Mouse (Mus musculus): ENCODE measurements around the gene Rps24. TPM values are rescaled to one million over a fixed set of nuclear protein-coding genes. Genes with fewer than 3 reads are reported as not detected.

Gene Rps24
- polyA plus RNA-seq, 1 experiment from 2014 or later: 705 TPM

DNA sequence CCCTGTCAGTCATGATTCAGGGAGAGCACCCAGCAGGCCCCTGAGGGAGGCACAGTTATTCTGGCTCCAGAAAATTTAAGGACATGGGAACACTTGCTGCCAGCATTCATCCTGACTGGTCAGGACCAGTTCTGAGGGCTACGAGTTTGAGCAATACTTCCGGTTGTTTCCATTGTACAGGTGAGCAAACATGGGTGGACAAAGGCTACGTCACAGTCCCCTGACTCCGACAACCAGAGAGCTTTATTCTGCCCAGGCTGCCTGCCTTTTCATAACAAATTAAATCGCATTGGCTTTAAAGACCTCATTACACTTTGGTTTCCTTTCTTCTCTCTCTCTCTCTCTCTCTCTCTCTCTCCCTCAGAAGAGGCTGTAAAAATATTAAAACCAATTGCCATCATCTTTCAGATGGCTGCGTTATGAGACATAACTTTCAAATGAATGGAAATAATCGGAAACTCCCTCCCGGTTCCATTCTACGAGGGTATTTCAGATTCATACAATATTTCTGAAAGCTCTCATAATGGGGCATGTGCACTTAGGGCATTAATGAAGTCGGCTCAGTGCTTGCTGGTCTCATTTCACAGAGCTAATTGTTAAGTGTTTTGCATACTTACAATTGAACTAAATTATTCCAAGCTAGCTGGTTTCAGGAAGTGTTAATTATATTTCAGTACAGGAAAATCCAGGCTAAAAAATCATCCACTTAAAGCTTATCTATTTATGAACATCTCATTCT lies 38.9 kb downstream of the Rps24 start:
- H3K4me2 ChIP-seq (ENCODE audit: low read depth, low read length): no peak overlapping the region
- ATAC-seq (ENCODE audit: low read depth): no peak
- H3K27ac ChIP-seq (ENCODE audit: low read depth, low read length): no peak overlapping the region; the same call in 1 of the 2 replicates
- no peaks in the 10 kb centered on the region for H3K27me3 ChIP-seq (ENCODE audit: control insufficient read depth, insufficient read depth, low read length)
- WGBS: 53% methylated on average over 10 of the region's 10 CpGs
- no peak overlapping the region for H3K9ac ChIP-seq (replicated peaks; ENCODE audit: low read depth, low read length)
- no peaks in the 10 kb centered on the region for H3K9me3 ChIP-seq (ENCODE audit: control insufficient read depth, low read length)
- H3K4me3 ChIP-seq (ENCODE audit: low read depth, low read length): no peak overlapping the region
- H3K4me1 ChIP-seq (ENCODE audit: control insufficient read depth, insufficient read depth, low read length): peaks cover 10% of the 10 kb centered on the region; the same call in 1 of the 2 replicates
- no peaks in the 10 kb centered on the region for H3K36me3 ChIP-seq (ENCODE audit: control insufficient read depth, insufficient read depth, low read length)

DNA sequence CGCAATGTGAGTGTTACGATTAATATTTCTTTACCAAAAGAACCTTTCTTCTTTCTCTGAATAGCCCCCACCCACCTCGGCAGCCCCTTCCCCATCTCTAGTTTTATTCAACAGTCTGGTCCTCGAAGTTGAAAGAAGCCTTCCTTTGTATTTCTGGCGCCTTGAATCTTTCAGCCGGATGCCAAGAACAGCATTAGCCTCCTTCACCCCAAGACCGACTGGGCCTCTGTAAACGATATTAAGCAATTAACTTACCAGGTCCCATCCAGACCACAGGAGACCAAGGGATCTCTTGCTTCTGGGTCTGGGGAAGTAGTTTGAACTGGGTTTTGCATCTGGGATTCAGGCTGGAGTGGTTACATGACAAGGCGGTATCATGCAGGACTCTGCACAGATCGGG lies 39.5 kb downstream of the Rps24 start:
- Histone ChIP-seq H3K4me3 (ENCODE audit: low read depth, low read length) (no peak overlapping the region), H3K9ac (replicated peaks; ENCODE audit: low read depth, low read length) (no peak overlapping the region), H3K36me3 (ENCODE audit: control insufficient read depth, insufficient read depth, low read length) (no peaks in the 10 kb centered on the region), H3K9me3 (ENCODE audit: control insufficient read depth, low read length) (no peaks in the 10 kb centered on the region), H3K27me3 (ENCODE audit: control insufficient read depth, insufficient read depth, low read length) (no peaks in the 10 kb centered on the region), H3K27ac (ENCODE audit: low read depth, low read length) (no peak overlapping the region), H3K4me2 (ENCODE audit: low read depth, low read length) (no peak overlapping the region), H3K4me1 (ENCODE audit: control insufficient read depth, insufficient read depth, low read length) (peaks cover 10% of the 10 kb centered on the region; the same call in 1 of the 2 replicates)
- 63% methylated on average over 10 of the region's 10 CpGs for WGBS
- no peak for ATAC-seq (ENCODE audit: low read depth)

DNA sequence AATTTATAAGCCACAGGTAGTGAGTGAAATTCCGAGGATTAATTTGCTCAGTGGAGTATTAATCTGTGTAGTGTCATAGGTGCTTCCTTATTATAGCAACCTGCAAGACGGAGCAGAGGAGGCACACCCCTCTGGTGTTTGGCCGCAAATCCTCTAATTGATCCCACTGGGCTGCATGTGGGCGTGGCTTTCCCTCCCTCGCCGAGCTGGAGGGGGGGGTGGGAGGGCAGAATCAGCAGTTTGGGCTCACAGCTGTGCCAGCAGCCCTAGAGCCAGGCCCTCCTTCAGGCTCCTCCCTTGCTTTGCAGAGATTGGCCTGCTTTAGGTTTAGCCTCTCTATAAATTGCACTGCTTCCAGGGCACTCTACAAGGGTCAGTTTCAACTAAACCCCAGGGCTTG lies 43.3 kb downstream of the Rps24 start:
- peak; percentile 35; the same call in 1 of the 2 replicates for ATAC-seq (ENCODE audit: low read depth)
- no peak overlapping the region for H3K4me3 ChIP-seq (ENCODE audit: low read depth, low read length)
- H3K4me1 ChIP-seq (ENCODE audit: control insufficient read depth, insufficient read depth, low read length): peaks cover 25% of the 10 kb centered on the region

GRCm38 (mm10) chr14:24534865-24535545 lies 48.1 kb downstream of the Rps24 start:
- Histone ChIP-seq H3K4me1 (ENCODE audit: control insufficient read depth, insufficient read depth, low read length) (peaks cover 26% of the 10 kb centered on the region), H3K27ac (ENCODE audit: low read depth, low read length) (peak overlapping the region; percentile 76), H3K4me2 (ENCODE audit: low read depth, low read length) (no peak overlapping the region), H3K9ac (replicated peaks; ENCODE audit: low read depth, low read length) (no peak overlapping the region), H3K9me3 (ENCODE audit: control insufficient read depth, low read length) (no peaks in the 10 kb centered on the region), H3K27me3 (ENCODE audit: control insufficient read depth, insufficient read depth, low read length) (no peaks in the 10 kb centered on the region), H3K36me3 (ENCODE audit: control insufficient read depth, insufficient read depth, low read length) (no peaks in the 10 kb centered on the region), H3K4me3 (ENCODE audit: low read depth, low read length) (no peak overlapping the region)
- peak; percentile 64; the same call in 1 of the 2 replicates for ATAC-seq (ENCODE audit: low read depth)
- WGBS: 34% methylated on average over 9 of the region's 9 CpGs

More for the DNA sequence above, 43.3 kb downstream of the Rps24 start:
- Histone ChIP-seq H3K9ac (replicated peaks; ENCODE audit: low read depth, low read length) (no peak overlapping the region), H3K9me3 (ENCODE audit: control insufficient read depth, low read length) (no peaks in the 10 kb centered on the region), H3K27ac (ENCODE audit: low read depth, low read length) (no peak overlapping the region), H3K4me2 (ENCODE audit: low read depth, low read length) (no peak overlapping the region), H3K36me3 (ENCODE audit: control insufficient read depth, insufficient read depth, low read length) (no peaks in the 10 kb centered on the region), H3K27me3 (ENCODE audit: control insufficient read depth, insufficient read depth, low read length) (no peaks in the 10 kb centered on the region)
- 2% methylated on average over 6 of the region's 6 CpGs for WGBS

DNA sequence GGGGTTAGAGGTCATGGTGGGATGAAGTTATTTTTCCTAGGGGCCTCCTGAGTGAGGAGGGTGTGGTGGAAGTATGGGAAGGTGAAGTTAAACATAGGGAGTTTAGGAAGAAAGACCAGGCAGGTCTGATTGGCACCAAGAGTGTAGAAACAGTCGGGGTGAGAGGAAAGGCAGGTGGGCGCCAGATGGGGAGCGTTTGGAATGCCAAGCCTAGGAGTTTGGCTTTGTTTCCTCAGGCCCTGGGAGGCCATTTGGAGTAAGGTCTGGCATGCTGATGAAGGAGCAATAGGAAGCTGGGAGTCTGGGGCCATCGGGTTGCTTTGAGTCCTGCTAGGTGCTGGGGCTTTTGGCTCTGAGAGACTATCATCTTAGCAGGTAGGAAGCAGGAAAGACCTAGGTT lies 56.0 kb downstream of the Rps24 start:
- Histone ChIP-seq H3K36me3 (ENCODE audit: control insufficient read depth, insufficient read depth, low read length) (no peaks in the 10 kb centered on the region), H3K4me2 (ENCODE audit: low read depth, low read length) (no peak overlapping the region), H3K27me3 (ENCODE audit: control insufficient read depth, insufficient read depth, low read length) (no peaks in the 10 kb centered on the region), H3K9me3 (ENCODE audit: control insufficient read depth, low read length) (no peaks in the 10 kb centered on the region), H3K4me1 (ENCODE audit: control insufficient read depth, insufficient read depth, low read length) (no peaks in the 10 kb centered on the region), H3K27ac (ENCODE audit: low read depth, low read length) (no peak overlapping the region), H3K4me3 (ENCODE audit: low read depth, low read length) (no peak overlapping the region), H3K9ac (replicated peaks; ENCODE audit: low read depth, low read length) (no peak overlapping the region)
- no peak for ATAC-seq (ENCODE audit: low read depth)
- 41% methylated on average over 4 of the region's 4 CpGs for WGBS

DNA sequence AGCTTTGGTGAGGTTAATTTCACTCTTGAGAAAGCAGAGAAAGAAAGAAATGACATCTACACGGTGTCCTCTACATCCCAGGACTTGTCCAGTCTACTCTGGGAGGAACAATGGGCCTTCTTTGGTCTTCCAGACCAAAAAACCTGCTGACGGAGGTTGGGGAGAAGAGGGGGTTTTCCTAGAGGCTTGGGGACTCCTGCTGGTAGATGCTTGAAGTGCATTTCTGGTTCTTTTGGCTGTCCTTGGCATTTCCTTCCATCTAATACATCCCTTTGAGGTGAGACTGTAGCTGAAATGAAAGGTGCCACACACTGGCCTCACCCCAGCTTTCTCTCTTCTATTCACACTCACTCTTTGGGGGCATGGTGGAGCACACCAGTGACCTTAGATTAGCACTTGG lies 57.1 kb downstream of the Rps24 start:
- no peak for ATAC-seq (ENCODE audit: low read depth)
- no peak overlapping the region for H3K9ac ChIP-seq (replicated peaks; ENCODE audit: low read depth, low read length)
- no peaks in the 10 kb centered on the region for H3K4me1 ChIP-seq (ENCODE audit: control insufficient read depth, insufficient read depth, low read length)
- no peak overlapping the region for H3K27ac ChIP-seq (ENCODE audit: low read depth, low read length)
- no peak overlapping the region for H3K4me3 ChIP-seq (ENCODE audit: low read depth, low read length)
- H3K4me2 ChIP-seq (ENCODE audit: low read depth, low read length): no peak overlapping the region
- 39% methylated on average over 2 of the region's 2 CpGs for whole genome bisulfite sequencing
- no peaks in the 10 kb centered on the region; the same call in 1 of the 2 replicates for H3K9me3 ChIP-seq (ENCODE audit: control insufficient read depth, low read length)
- H3K27me3 ChIP-seq (ENCODE audit: control insufficient read depth, insufficient read depth, low read length): no peaks in the 10 kb centered on the region
- H3K36me3 ChIP-seq (ENCODE audit: control insufficient read depth, insufficient read depth, low read length): no peaks in the 10 kb centered on the region

Other genes starting within 250 kb of the Rps24 start
- 35.7 and 37.5 TPM in 2 replicates for gene Dlg5, start 241.2 kb upstream of the Rps24 start, polyA plus RNA-seq (2014; fragmentation: Nextera tagmentation; extraction: Ambion mirVana)
- gene E330034G19Rik, start 193.9 kb upstream of the Rps24 start, polyA plus RNA-seq (2014; fragmentation: Nextera tagmentation; extraction: Ambion mirVana): 0.19 TPM in 1 of 2 replicates, not detected in the other
- 19.8 and 23.7 TPM in 2 replicates for gene Polr3a, start 67 bp upstream of the Rps24 start, polyA plus RNA-seq (2014; fragmentation: Nextera tagmentation; extraction: Ambion mirVana)

All from neural tube, embryonic 14.5 days (tissue).